9 mouse cellular contexts compared by ENCODE assay signal in the genomic region with DNA sequence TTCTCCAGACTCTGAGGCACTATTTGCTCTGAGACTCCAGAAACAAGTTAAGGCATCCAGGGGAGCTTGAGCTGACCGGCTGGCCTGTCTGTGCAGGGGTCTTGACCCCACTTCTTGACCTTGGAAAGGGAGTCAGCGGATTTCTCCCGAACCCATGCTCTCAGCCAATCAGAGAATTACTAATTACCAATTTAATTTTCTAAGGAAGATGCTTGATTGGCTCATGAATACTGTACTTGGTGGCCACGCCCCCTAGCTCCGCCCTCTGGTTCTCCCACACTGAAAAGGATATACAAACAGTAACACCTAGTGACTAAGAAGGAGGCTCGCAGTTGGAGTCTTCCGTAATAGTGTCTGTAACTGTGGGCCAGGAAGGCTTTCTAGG. TPM values are rescaled to one million over a fixed set of nuclear protein-coding genes. Genes with fewer than 3 reads are reported as not detected.
DNase-seq lines count a peak whose midpoint lies in the region; ATAC-seq and TF ChIP-seq lines count a peak whose summit lies in the region.
"Had no signal": no experiment of that assay in that cellular context is flagged by ENCODE, and none has a peak within 500 bp of the region (broad histone marks: within the 10 kb centered on the region; RNA-seq: fewer than 3 reads in every experiment).

No protein-coding gene starts in this region.

- peak overlapping the region; percentile 75 for H3K4me3 ChIP-seq in midbrain, embryonic 10.5 days
- no peak overlapping the region for H3K4me3 ChIP-seq in midbrain, postnatal 0 days (ENCODE audit: low read depth, low read length)
- peak overlapping the region; percentile 62 for H3K4me3 ChIP-seq in kidney, embryonic 16.5 days (ENCODE audit: low read length)

- H3K4me2 ChIP-seq in midbrain, postnatal 0 days (ENCODE audit: low read depth, low read length, poor library complexity, severe bottlenecking), result no peak overlapping the region
- peak overlapping the region; percentile 98 for H3K4me2 ChIP-seq in kidney, embryonic 16.5 days (replicated peaks; ENCODE audit: low read depth, low read length)

- peaks cover 74% of the 10 kb centered on the region for H3K4me1 ChIP-seq in midbrain, embryonic 10.5 days
- peaks cover 6% of the 10 kb centered on the region; the same call in 1 of the 2 replicates for H3K4me1 ChIP-seq in midbrain, postnatal 0 days (ENCODE audit: insufficient read depth, low read length)
- H3K4me1 ChIP-seq in kidney, embryonic 16.5 days (ENCODE audit: insufficient read depth, low read length), result peaks cover 39% of the 10 kb centered on the region

- TF ChIP-seq CTCF in midbrain, postnatal 0 days (IDR thresholded peaks at IDR 0.05), result no peak

- peaks cover 99% of the 10 kb centered on the region for H3K27me3 ChIP-seq in midbrain, embryonic 10.5 days (ENCODE audit: low read depth, poor library complexity, severe bottlenecking)
- H3K27me3 ChIP-seq in midbrain, postnatal 0 days (ENCODE audit: insufficient read depth, low read length), result peaks cover 48% of the 10 kb centered on the region
- H3K27me3 ChIP-seq in kidney, embryonic 16.5 days (ENCODE audit: insufficient read depth, low read length), result peaks cover 44% of the 10 kb centered on the region

- 3% methylated on average over 7 of the region's 7 CpGs for WGBS in midbrain, embryonic 10.5 days
- WGBS in midbrain, postnatal 0 days, result 5% methylated on average over 7 of the region's 7 CpGs
- 5% methylated on average over 7 of the region's 7 CpGs for WGBS in kidney, embryonic 16.5 days

- peak; percentile 33 for DNase-seq in midbrain, embryonic 10.5 days (ENCODE audit: low spot score)
- DNase-seq in midbrain, postnatal 0 days (ENCODE audit: low spot score), result no peak
- peak; percentile 45 to 60 for DNase-seq in heart, adult 9 months (ENCODE audit: low spot score in 2 of 2)
- peak; percentile 63 for DNase-seq in lung, postnatal 25 days (ENCODE audit: low spot score)
- no peak for DNase-seq in adipocyte (ENCODE audit: low spot score)
- DNase-seq in layer of hippocampus, postnatal 25 days (ENCODE audit: extremely low spot score in 1 of 2, low spot score in 1 of 2), result no peak
- DNase-seq in adrenal gland, adult 18-20 months (ENCODE audit: low spot score in 2 of 2), result no peak

- ATAC-seq in midbrain, postnatal 0 days (ENCODE audit: low FRiP score), result no peak
- ATAC-seq in kidney, embryonic 16.5 days (ENCODE audit: low FRiP score, low TSS enrichment), result no peak

- no peak overlapping the region for H3K9ac ChIP-seq in midbrain, postnatal 0 days (replicated peaks; ENCODE audit: low read length, poor library complexity, severe bottlenecking)
- no peak overlapping the region for H3K9ac ChIP-seq in kidney, embryonic 16.5 days (replicated peaks; ENCODE audit: low read length)

- no peaks in the 10 kb centered on the region for H3K9me3 ChIP-seq in midbrain, embryonic 10.5 days (replicated peaks)
- no peaks in the 10 kb centered on the region for H3K9me3 ChIP-seq in midbrain, postnatal 0 days (ENCODE audit: low read length)
- H3K9me3 ChIP-seq in kidney, embryonic 16.5 days (ENCODE audit: low read length), result no peaks in the 10 kb centered on the region

- peak overlapping the region; percentile 84 for H3K27ac ChIP-seq in midbrain, embryonic 10.5 days (replicated peaks)
- H3K27ac ChIP-seq in midbrain, postnatal 0 days (ENCODE audit: low read depth, low read length), result no peak overlapping the region
- H3K27ac ChIP-seq in kidney, embryonic 16.5 days (ENCODE audit: low read length), result peak overlapping the region; percentile 28; the same call in 1 of the 2 replicates

- no peaks in the 10 kb centered on the region for H3K36me3 ChIP-seq in midbrain, embryonic 10.5 days
- no peaks in the 10 kb centered on the region for H3K36me3 ChIP-seq in midbrain, postnatal 0 days (ENCODE audit: insufficient read depth, low read length)
- H3K36me3 ChIP-seq in kidney, embryonic 16.5 days (ENCODE audit: insufficient read depth, low read length), result no peaks in the 10 kb centered on the region

RNA-seq across cellular contexts. Expression of gene Fam71a, which starts 21.8 kb away (rescaled TPM):
- polyA plus RNA-seq in midbrain, embryonic 10.5 days (2016; fragmentation: Nextera tagmentation; extraction: Ambion mirVana), result not detected in 2 replicates
- not detected in 2 replicates for total RNA-seq in midbrain, postnatal 0 days (2014; rRNA removed)
- not detected in 2 replicates for polyA plus RNA-seq in midbrain, postnatal 0 days (2015; fragmentation: Nextera tagmentation; extraction: Ambion mirVana)
- polyA plus RNA-seq in kidney, embryonic 16.5 days (2015; fragmentation: Nextera tagmentation; extraction: Ambion mirVana), result not detected in 2 replicates
- not detected for total RNA-seq in layer of hippocampus, postnatal 25 days (2021)
- total RNA-seq in adrenal gland, adult 18-20 months (2021), result not detected
- polyA plus RNA-seq: large intestine, adult 2 months had no signal

RNA-seq across cellular contexts. Expression of gene Atf3, which starts 31.5 kb away (rescaled TPM):
- 5.3 and 5.5 TPM in 2 replicates for polyA plus RNA-seq in midbrain, embryonic 10.5 days (2016; fragmentation: Nextera tagmentation; extraction: Ambion mirVana)
- total RNA-seq in midbrain, postnatal 0 days (2014; rRNA removed), result 0.80 and 3.5 TPM in 2 replicates
- 1.2 and 1.3 TPM in 2 replicates for polyA plus RNA-seq in midbrain, postnatal 0 days (2015; fragmentation: Nextera tagmentation; extraction: Ambion mirVana)
- 4.1 and 4.4 TPM in 2 replicates for polyA plus RNA-seq in kidney, embryonic 16.5 days (2015; fragmentation: Nextera tagmentation; extraction: Ambion mirVana)
- 1 to 10 TPM; 1.1 to 2.1 TPM for total RNA-seq in layer of hippocampus, postnatal 25 days (2021)
- total RNA-seq in adrenal gland, adult 18-20 months (2021), result 10 to 100 TPM in 1 of 2 experiments, 1 to 10 TPM in 1; 6.0 to 30.7 TPM

Comparison
In these comparisons a context has a peak if more than half of its experiments do, and no peak if none do; other contexts are left out.
1. DNase-seq: peak in midbrain, embryonic 10.5 days (single experiment), heart, adult 9 months (2 of 2) and lung, postnatal 25 days (single experiment); none in midbrain, postnatal 0 days (single experiment), adipocyte (single experiment), layer of hippocampus, postnatal 25 days (0 of 2) and adrenal gland, adult 18-20 months (0 of 2).